Mouse (Mus musculus): ENCODE measurements around the gene Hdgf. TPM values are rescaled to one million over a fixed set of nuclear protein-coding genes. Genes with fewer than 3 reads are reported as not detected.
A peak's percentile ranks its signal among the peaks of the same experiment; 100 is the strongest.

Gene Hdgf
- polyA plus RNA-seq, 1 experiment, result 200 TPM

- no peak for TF ChIP-seq MAX (IDR thresholded peaks at IDR 0.05; ENCODE audit: low read depth)
- TF ChIP-seq REST (IDR thresholded peaks at IDR 0.05; ENCODE audit: insufficient read depth, insufficient read length), result no peak
- no peak for TF ChIP-seq USF1 (IDR thresholded peaks at IDR 0.05; ENCODE audit: low read depth)
- no peak for TF ChIP-seq TCF12 (IDR thresholded peaks at IDR 0.05; ENCODE audit: insufficient read depth, poor library complexity, severe bottlenecking)
- no peak for TF ChIP-seq POLR2AphosphoS2 (IDR thresholded peaks at IDR 0.05; ENCODE audit: insufficient read length, low read depth)
- no peak for TF ChIP-seq CEBPB (IDR thresholded peaks at IDR 0.05; ENCODE audit: insufficient read depth, poor library complexity, severe bottlenecking)
- no peak for TF ChIP-seq SRF (IDR thresholded peaks at IDR 0.05; ENCODE audit: control insufficient read depth, insufficient read length, low read depth)
- no peak for TF ChIP-seq TCF3 (IDR thresholded peaks at IDR 0.05; ENCODE audit: insufficient read length, low read depth)
- no peak for TF ChIP-seq POLR2A (IDR thresholded peaks at IDR 0.05; ENCODE audit: insufficient read length, low read depth)
- TF ChIP-seq MYOG (IDR thresholded peaks at IDR 0.05; ENCODE audit: control insufficient read depth in 1 of 3, insufficient read depth in 1 of 3, insufficient read length in 2 of 3, low read depth in 2 of 3), result no peak
- no peak for TF ChIP-seq MYOD1 (IDR thresholded peaks at IDR 0.05; ENCODE audit: control insufficient read depth in 1 of 3, insufficient read length in 2 of 3, low read depth in 2 of 3)
- TF ChIP-seq E2F4 (IDR thresholded peaks at IDR 0.05; ENCODE audit: insufficient read depth), result no peak
- H3K27me3 ChIP-seq (ENCODE audit: control insufficient read depth, insufficient read depth, insufficient read length), result no peaks in the 10 kb centered on the region
- no peaks in the 10 kb centered on the region for H3K79me2 ChIP-seq (ENCODE audit: control insufficient read depth, insufficient read depth)
- no peaks in the 10 kb centered on the region for H3K36me3 ChIP-seq (ENCODE audit: control insufficient read depth, insufficient read depth)
- H3ac ChIP-seq (ENCODE audit: control insufficient read depth, insufficient read length), result no peak overlapping the region
- peak overlapping the region; percentile 25 for H3K4me3 ChIP-seq
- H3K4me2 ChIP-seq (ENCODE audit: low read depth), result peak overlapping the region; percentile 76
These were observed 43.9 kb downstream of the Hdgf start for GRCm38 (mm10) chr3:87949955-87950515.

- Histone ChIP-seq H3K79me2 (ENCODE audit: control insufficient read depth, insufficient read depth) (no peaks in the 10 kb centered on the region), H3ac (ENCODE audit: control insufficient read depth, insufficient read length) (no peak overlapping the region), H3K4me2 (ENCODE audit: low read depth) (no peak overlapping the region), H3K27me3 (ENCODE audit: control insufficient read depth, insufficient read depth, insufficient read length) (no peaks in the 10 kb centered on the region), H3K4me3 (no peak overlapping the region), H3K36me3 (ENCODE audit: control insufficient read depth, insufficient read depth) (no peaks in the 10 kb centered on the region)
- TF ChIP-seq REST (IDR thresholded peaks at IDR 0.05; ENCODE audit: insufficient read depth, insufficient read length) (no peak), MYOG (IDR thresholded peaks at IDR 0.05; ENCODE audit: control insufficient read depth in 1 of 3, insufficient read depth in 1 of 3, insufficient read length in 2 of 3, low read depth in 2 of 3) (no peak), CEBPB (IDR thresholded peaks at IDR 0.05; ENCODE audit: insufficient read depth, poor library complexity, severe bottlenecking) (no peak), E2F4 (IDR thresholded peaks at IDR 0.05; ENCODE audit: insufficient read depth) (no peak), POLR2AphosphoS2 (IDR thresholded peaks at IDR 0.05; ENCODE audit: insufficient read length, low read depth) (no peak), SRF (IDR thresholded peaks at IDR 0.05; ENCODE audit: control insufficient read depth, insufficient read length, low read depth) (no peak), TCF3 (IDR thresholded peaks at IDR 0.05; ENCODE audit: insufficient read length, low read depth) (no peak), USF1 (IDR thresholded peaks at IDR 0.05; ENCODE audit: low read depth) (no peak), MAX (IDR thresholded peaks at IDR 0.05; ENCODE audit: low read depth) (no peak), MYOD1 (IDR thresholded peaks at IDR 0.05; ENCODE audit: control insufficient read depth in 1 of 3, insufficient read length in 2 of 3, low read depth in 2 of 3) (no peak), POLR2A (IDR thresholded peaks at IDR 0.05; ENCODE audit: insufficient read length, low read depth) (no peak), TCF12 (IDR thresholded peaks at IDR 0.05; ENCODE audit: insufficient read depth, poor library complexity, severe bottlenecking) (no peak)
These were observed 45.8 kb downstream of the Hdgf start for GRCm38 (mm10) chr3:87951946-87952345.

- TF ChIP-seq USF1 (IDR thresholded peaks at IDR 0.05; ENCODE audit: low read depth) (no peak), REST (IDR thresholded peaks at IDR 0.05; ENCODE audit: insufficient read depth, insufficient read length) (no peak), MAX (IDR thresholded peaks at IDR 0.05; ENCODE audit: low read depth) (no peak), CEBPB (IDR thresholded peaks at IDR 0.05; ENCODE audit: insufficient read depth, poor library complexity, severe bottlenecking) (no peak), MYOD1 (IDR thresholded peaks at IDR 0.05; ENCODE audit: control insufficient read depth in 1 of 3, insufficient read length in 2 of 3, low read depth in 2 of 3) (no peak), MYOG (IDR thresholded peaks at IDR 0.05; ENCODE audit: control insufficient read depth in 1 of 3, insufficient read depth in 1 of 3, insufficient read length in 2 of 3, low read depth in 2 of 3) (no peak), POLR2AphosphoS2 (IDR thresholded peaks at IDR 0.05; ENCODE audit: insufficient read length, low read depth) (no peak), SRF (IDR thresholded peaks at IDR 0.05; ENCODE audit: control insufficient read depth, insufficient read length, low read depth) (no peak), E2F4 (IDR thresholded peaks at IDR 0.05; ENCODE audit: insufficient read depth) (no peak), TCF12 (IDR thresholded peaks at IDR 0.05; ENCODE audit: insufficient read depth, poor library complexity, severe bottlenecking) (no peak), TCF3 (IDR thresholded peaks at IDR 0.05; ENCODE audit: insufficient read length, low read depth) (no peak), POLR2A (IDR thresholded peaks at IDR 0.05; ENCODE audit: insufficient read length, low read depth) (no peak)
- Histone ChIP-seq H3K4me2 (ENCODE audit: low read depth) (no peak overlapping the region), H3K4me3 (no peak overlapping the region), H3ac (ENCODE audit: control insufficient read depth, insufficient read length) (no peak overlapping the region), H3K36me3 (ENCODE audit: control insufficient read depth, insufficient read depth) (no peaks in the 10 kb centered on the region), H3K27me3 (ENCODE audit: control insufficient read depth, insufficient read depth, insufficient read length) (no peaks in the 10 kb centered on the region), H3K79me2 (ENCODE audit: control insufficient read depth, insufficient read depth) (no peaks in the 10 kb centered on the region)
These were observed 46.3 kb downstream of the Hdgf start for GRCm38 (mm10) chr3:87952440-87952839.

- H3K4me3 ChIP-seq, result no peak overlapping the region
- TF ChIP-seq CEBPB (IDR thresholded peaks at IDR 0.05; ENCODE audit: insufficient read depth, poor library complexity, severe bottlenecking), result no peak
- no peak overlapping the region for H3K4me2 ChIP-seq (ENCODE audit: low read depth)
- H3K79me2 ChIP-seq (ENCODE audit: control insufficient read depth, insufficient read depth), result no peaks in the 10 kb centered on the region
- no peak overlapping the region for H3ac ChIP-seq (ENCODE audit: control insufficient read depth, insufficient read length)
- no peaks in the 10 kb centered on the region for H3K27me3 ChIP-seq (ENCODE audit: control insufficient read depth, insufficient read depth, insufficient read length)
- no peaks in the 10 kb centered on the region for H3K36me3 ChIP-seq (ENCODE audit: control insufficient read depth, insufficient read depth)
These were observed 51.9 kb downstream of the Hdgf start for GRCm38 (mm10) chr3:87958056-87958455.

- Histone ChIP-seq H3ac (ENCODE audit: control insufficient read depth, insufficient read length) (no peak overlapping the region), H3K79me2 (ENCODE audit: control insufficient read depth, insufficient read depth) (no peaks in the 10 kb centered on the region), H3K4me2 (ENCODE audit: low read depth) (no peak overlapping the region), H3K4me3 (no peak overlapping the region), H3K27me3 (ENCODE audit: control insufficient read depth, insufficient read depth, insufficient read length) (no peaks in the 10 kb centered on the region), H3K36me3 (ENCODE audit: control insufficient read depth, insufficient read depth) (no peaks in the 10 kb centered on the region)
- no peak for TF ChIP-seq REST (IDR thresholded peaks at IDR 0.05; ENCODE audit: insufficient read depth, insufficient read length)
These were observed 52.4 kb downstream of the Hdgf start for GRCm38 (mm10) chr3:87958476-87958875.
